Mouse (Mus musculus) telencephalon, adult 2 months (tissue): ENCODE data around the gene Mkrn1.
A peak's percentile ranks its signal among the peaks of the same experiment; 100 is the strongest.
"Not testable (repeated sequence)": the region's sequence is repeated elsewhere in the genome, so short reads cannot be mapped to it uniquely, and the experiment has no call there.

ENCODE experiments used
- DNase-seq: peaks from one replicate; pipeline ENCODE4 v3.0.0-alpha.2; 2011; ENCODE audit warnings: low read depth, low spot score

Mkrn1 gene

DNA sequence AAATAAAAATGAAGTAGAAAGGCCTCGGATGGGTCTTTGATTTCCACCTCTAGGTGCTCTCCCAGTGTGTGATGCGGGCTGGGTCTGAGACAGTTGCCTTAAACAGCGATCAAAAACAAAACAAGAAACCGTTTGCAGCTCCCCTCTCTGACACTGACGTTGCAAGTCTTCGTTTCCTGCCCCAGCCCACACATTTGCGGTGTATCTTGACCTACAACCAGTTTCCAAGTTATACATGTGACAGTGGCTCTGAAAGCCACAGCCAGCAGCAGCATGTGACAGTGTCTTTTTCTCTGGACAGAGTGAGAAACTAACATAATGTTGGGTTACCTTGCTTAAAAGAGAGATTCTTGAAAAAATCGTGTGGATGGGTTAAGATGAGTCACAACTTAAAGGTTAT is 40.5 kb downstream of the Mkrn1 start:
- DNase-seq: no peak

DNA sequence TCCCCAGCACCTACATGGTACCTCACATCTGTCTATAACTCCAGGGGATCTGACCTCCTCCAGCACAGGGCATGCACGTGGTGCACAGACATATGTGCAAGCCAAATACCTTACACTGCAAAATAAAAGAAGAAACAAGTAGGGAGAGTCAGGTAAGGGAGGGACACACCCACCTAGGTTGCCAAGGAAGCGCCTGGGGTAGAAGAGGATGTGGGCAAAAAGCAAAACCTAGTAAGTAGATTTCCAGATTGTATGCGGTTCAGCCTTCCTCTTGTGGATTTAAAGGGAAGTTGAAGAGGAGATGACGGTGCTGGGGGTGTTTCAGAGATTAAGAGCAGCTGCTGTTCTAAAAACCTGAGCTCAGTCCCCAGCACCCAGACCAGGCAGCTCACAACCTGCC is 41.0 kb downstream of the Mkrn1 start:
- DNase-seq: no peak

DNA sequence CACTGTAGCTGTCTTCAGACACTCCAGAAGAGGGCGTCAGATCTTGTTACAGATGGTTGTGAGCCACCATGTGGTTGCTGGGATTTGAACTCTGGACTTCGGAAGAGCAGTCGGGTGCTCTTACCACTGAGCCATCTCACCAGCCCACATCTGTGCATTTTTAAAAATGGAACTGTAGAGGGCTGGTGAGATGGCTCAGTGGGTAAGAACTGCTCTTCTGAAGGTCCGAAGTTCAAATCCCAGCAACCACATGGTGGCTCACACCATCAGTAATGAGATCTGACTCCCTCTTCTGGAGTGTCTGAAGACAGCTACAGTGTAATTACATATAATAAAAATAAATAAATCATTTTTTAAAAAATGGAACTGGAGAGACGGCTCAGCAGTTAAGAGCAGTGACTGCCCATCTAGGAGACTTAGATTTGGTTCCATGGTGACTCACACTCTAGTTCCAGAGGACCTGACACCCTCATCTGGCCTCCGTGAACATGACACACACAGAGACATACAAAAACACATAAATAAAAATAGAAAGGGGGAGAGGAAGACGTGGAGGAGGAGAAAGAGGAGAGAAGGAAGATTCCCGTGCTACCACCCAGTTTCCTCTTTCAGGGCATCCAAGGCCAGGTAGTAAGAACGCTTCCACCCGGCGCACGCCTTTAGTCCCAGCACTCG is 42.0 kb downstream of the Mkrn1 start:
- DNase-seq: not testable (repeated sequence)

DNA sequence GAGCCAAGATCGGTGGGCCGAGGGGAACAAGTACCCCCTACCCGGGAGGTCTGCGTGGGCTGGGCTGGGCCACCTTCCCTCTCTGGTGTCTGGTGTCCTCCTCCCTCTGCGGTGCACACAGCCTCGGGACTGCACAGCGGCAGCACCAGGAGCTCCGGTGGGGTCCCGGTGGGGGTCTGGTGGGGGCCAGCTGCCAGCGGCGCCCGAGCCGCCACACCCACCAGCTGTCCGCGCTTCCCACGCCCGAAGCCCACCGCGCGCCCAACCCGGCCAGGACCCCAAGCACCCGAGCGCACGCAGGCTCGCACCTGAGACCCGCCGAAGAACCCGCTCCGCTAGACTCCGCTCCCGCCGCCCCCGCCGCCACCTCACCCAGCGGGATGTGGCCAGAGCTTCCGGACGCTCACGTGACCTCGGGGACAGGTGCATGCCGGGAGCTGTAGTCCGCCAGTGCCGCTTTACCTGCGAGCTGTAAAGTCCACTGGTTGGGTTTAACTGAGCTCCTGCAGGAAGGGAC is 42.9 kb downstream of the Mkrn1 start, which contains the start of gene Slc37a3:
TSS of gene Slc37a3 (minus strand) at position 365 of the 517 bp plus-strand sequence.
- DNase-seq: peak; percentile 69

DNA sequence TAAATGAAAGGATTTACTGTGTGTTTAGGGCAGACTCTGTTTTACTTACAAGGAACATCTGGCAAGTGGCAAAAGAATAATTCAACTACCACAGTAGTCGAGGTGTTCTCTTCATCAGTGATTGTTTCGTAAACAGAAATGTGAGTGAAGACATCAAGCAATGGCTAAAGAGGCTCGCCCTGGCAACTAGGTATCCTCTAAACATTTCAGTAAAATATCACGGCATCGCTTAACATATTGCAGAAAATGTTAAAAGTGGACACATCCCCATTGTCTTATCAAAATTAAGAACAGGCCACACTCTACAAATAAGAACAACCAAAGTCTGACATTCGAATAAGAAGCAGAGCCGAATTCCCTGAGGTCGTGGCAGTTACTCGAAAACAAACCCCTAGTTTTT is 43.5 kb downstream of the Mkrn1 start:
- no peak for DNase-seq

DNA sequence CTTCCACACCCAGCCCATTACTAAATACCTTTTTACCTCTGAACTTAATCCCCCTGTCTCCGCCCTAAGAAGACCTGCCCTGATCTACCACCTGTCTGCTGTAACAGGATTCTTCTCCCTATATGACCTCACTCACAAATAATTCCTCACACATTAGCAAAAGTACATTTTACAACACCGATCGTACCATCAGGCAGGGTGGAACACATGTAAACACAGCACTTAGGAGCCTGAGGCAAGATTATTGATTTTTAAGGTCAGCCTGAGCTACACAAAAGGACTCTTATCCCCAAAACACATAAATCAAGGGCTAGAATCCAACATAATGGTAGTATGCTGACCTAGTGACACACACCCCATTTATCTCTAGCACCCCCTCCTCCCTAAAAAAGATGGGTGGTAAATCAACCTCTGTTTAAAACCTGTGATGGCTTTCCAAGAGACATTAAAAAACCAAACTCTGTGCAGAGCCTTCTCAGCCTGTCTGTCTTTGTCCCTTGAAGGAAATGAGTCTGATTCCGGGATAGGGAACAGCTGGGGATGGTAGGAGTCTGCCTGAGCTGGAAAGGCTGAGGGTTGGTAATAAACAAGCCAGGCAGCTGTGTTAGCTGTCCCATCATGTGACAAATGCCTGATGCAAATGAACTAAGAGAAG is 46.8 kb downstream of the Mkrn1 start:
- no peak for DNase-seq

DNA sequence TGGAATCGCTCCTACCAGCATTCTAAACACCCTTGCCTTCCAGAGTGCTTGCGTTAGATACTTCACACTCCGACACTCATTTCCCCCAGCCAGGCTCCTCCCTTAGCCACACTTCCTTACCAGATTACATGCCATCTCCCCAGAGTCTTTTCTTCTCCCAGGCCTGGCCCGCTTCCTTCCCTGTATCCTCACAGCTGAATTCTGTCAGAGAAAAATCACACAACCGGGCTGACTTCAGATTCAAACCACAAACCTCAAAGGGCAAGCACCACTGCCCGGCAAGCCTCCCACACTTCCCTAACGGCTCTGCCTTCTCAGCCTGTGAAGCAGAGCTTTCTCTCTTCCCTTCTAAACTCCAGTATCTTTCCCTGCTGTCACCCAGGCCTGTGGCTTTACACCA is 47.5 kb downstream of the Mkrn1 start:
- no peak for DNase-seq

DNA sequence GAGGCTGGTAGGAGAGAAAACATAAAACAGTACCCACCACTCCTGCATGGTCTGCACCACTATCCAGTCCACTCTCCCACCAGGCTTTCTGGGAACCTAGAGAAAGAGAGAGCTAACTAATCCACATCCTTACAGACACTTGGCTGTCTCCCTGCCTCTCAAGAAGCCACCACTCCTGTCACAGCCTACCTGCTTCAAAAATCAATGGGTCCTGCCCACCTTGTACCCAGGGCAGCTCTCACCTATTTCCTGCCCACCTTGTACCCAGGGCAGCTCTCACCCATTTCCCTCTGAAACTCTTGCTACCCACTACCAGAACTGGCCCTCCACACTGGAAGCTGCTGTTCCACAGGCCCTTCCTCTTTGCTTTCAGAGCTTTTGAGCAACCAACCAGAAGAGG is 48.2 kb downstream of the Mkrn1 start:
- DNase-seq: no peak

DNA sequence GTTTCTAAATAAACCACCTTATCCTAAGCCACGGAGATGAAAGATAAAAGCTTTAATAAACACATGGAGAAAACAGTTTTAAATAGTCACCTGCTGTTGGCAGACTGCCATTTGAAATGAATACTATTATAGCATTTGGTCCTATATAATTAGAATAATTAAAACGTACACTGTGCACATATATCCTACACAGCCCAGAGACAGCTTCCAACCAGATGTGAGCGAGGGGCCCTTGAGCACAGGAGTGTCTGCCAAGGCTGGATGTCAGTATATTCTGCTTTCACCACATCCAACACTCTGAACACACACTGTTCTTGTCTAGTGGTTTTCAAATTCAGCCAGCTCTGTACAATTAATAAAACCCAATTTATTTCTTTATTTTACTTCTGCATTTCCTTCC is 50.6 kb downstream of the Mkrn1 start:
- DNase-seq: no peak

DNA sequence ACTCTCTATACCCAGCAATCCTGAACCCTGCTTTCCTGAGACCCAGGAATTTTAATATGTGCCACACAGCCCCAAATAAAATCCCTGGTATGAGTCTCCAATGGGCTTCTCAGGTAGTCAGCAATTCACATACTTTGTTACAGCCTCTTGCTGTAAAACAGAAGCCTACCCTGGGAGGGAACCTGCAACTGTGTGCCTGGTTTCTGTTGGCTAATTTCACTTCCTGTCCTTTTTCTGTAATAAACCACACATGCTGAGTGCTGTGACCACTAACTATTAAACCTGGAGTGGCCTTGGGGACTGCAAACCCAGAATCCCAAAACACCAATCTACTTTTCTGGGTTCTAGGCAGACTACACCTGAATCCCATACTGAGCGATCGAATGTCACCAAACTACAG is 57.6 kb downstream of the Mkrn1 start:
- DNase-seq: no peak

DNA sequence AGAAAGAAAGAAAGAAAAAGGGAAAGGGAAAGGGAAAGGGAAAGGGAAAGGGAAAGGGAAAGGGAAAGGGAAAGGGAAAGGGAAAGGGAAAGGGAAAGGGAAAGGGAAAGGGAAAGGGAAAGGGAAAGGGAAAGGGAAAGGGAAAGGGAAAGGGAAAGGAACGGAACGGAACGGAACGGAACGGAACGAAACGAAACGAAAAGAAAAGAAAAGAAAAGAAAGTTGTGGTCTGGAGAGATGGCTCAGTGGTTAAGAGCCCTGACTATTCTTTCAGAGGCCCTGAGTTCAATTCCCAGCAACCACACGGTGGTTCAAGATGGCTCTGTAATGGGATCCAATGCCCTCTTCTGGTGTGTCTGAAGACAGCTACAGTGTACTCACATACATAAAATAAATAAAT is 61.1 kb downstream of the Mkrn1 start:
- DNase-seq: not testable (repeated sequence)

DNA sequence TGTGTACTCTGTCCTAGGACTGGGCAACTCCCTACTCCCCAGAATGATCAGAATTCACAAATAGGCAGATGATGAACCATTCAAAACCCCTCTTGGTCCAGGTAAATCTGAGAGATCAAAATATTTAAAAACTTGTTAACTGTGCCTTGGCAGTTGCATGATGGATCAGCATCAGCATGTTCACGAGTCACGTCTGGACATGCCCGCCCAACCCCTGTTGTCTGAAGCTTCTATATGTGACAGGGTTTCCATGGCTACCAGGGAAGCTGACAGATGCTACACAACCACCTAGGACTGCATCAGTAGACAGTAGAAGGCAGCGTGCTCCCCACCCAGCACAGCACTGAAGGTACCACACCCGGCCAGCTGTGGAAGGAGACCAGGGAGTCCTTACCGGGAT is 71.3 kb downstream of the Mkrn1 start:
- no peak for DNase-seq

DNA sequence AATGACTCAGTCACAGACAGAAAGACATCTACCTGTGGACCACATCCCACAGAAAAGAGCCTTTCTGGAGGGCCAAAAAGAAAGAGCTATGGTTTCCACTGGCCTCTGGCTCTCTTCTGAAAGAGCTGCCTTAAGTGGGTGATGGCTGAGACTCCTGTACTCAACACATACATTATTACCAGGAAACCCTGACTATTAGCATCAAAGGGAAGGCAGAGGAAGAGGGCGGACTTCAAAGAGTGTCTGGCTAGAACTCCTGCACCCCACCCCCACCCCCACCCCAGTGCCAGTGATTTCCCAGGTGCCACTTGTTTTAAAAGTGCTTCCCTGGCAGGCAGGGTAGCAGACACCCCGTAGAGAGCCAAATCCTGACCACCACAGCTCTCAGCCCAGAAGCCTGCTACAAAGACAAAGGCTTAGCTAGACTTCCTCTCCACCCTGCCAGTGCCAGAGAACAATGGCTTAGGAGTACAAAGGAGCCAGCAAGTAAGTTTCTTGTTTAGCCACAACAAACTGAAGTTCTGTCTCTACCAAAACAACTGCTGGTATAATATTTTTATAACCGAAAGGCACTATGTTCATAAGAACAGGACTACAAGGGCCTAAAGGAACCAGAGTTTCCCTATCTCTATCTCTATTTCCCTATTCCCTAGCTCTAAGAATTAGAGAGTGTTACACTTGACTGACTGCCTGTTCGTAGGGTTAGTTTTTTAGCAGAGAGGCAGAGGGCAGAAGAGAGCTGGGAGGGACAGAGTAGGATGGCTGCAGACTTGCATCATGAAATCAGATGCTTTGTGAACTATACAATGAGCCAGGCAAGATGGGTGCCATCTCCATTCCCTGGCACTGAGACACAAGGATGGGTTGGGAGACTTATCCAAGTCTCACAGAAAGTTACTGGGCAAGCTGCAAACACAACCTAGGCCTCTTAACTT is 72.1 kb downstream of the Mkrn1 start:
- DNase-seq: no peak
